Mouse (Mus musculus): ENCODE results near the gene Tesk2.

The Tesk2 gene

DNA sequence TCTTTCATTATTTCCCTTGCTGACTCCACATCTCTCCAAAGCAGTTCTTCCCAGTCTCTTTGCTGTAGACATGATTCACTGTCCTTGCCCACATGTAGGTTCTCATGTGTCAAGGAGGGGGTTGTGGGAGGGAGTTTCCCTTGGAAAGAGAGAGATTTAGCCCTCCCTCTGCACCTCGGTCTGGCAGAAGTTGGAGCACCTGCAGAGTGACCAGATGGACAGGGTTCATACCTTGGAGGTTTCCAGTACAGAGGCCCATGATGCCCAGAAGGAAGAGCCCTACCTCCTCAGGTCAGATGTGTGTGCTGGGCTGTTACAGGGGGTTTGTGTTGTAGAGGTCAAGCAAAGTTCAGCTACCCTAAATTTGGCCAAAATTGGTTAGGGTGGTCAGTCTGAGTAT, 8.2 kb upstream of the Tesk2 start:
- DNase-seq (ENCODE audit: low spot score in 2 of 2), result no peak

DNA sequence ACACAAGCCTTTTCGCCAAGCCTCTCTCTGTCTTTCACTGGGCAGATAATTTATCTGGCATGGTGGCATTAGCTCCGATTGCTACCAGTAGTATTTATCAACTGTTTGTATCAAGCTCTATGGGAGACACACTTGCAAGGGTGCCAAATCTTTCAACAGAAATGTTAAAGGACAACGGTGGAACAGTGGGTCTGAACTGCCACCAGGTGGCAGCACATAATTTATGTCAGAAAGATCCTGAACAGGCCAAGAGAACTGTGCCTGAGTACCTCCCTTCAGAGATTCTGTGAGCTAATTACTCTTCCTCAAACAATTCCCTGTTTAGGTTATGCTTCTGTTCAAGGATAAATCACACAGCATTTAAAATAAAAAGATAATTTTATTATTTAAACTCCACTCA, 1.4 kb upstream of the Tesk2 start:
- peak; percentile 42 to 79 for DNase-seq (ENCODE audit: low spot score in 2 of 2)

DNA sequence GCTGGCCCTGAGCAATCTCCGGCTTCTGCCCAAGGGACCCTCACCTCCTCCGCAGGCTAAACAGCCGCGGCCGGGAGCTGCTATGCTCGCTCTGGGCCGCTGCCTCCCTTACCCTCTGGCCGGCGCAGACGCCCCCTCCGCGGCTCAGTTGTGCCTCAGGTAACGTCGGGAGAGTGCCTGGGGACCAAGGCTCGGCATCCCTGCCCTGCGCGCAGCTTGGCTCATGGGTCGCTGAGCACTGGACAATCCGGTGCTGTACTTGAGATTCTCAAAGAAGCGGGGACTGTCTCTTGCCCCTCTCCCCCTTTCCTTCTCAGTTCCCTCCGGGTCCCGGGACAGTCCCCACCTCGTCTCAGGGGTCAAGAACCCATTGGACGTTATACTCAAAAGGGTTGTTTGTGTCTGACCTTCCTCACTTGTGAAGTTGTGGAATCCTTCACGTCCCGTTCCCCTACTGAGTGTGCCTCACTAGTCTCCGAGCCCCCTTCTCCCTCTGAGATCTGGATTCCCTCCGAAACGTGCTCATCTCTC, 415 bp downstream of the Tesk2 start:
- DNase-seq (ENCODE audit: low spot score in 2 of 2), result no peak

DNA sequence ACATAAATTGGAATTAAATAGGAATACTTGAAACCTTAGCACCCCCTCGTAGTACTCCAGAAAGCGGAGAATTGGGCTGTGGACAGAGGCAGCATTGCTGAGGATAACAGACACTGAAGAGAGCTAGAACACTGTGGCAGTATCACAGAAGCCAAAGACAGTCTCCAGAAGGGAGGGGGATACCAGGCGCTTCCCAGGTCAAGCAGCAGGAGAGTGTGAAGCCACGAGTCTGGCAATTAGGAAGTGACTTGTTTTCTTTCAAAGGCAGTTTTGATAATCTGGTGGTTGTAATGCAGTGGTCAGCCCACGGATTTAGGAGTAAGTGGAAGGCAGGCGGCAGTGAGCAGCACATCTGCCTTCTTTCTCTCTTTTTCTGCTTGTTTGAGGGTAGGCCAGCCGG, 1.5 kb downstream of the Tesk2 start:
- no peak for DNase-seq (ENCODE audit: low spot score in 2 of 2)

- no peak for DNase-seq (ENCODE audit: low spot score in 2 of 2)
Measured at GRCm38 (mm10) chr4:116725444-116725843, 4.7 kb downstream of the Tesk2 start.

- DNase-seq (ENCODE audit: low spot score in 2 of 2), result no peak
Measured at GRCm38 (mm10) chr4:116727401-116727800, 6.7 kb downstream of the Tesk2 start.

DNA sequence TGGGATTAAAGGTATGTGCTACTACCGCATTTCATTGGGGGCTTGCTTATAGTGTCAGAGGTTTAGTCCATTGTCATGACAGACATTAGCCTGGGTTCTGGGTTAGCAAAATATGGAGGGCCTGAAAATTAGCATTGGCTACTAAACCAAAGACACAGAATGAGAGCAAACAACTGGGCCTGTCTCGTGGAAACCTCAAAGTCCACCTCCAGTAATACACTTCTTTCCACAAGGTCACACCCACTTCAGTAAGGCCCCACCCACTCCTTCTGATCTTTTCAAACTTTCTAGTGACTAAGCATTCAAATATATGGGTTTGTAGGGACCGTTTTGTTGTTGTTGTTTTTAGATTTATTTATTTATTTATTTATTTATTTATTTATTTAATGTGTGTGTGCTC, 8.8 kb downstream of the Tesk2 start:
- no peak for DNase-seq (ENCODE audit: low spot score in 2 of 2)

- DNase-seq (ENCODE audit: low spot score in 2 of 2), result no peak
Measured at GRCm38 (mm10) chr4:116731077-116731476, 10.3 kb downstream of the Tesk2 start.

- DNase-seq (ENCODE audit: low spot score in 2 of 2), result no peak
Measured at GRCm38 (mm10) chr4:116732355-116732754, 11.6 kb downstream of the Tesk2 start.

DNA sequence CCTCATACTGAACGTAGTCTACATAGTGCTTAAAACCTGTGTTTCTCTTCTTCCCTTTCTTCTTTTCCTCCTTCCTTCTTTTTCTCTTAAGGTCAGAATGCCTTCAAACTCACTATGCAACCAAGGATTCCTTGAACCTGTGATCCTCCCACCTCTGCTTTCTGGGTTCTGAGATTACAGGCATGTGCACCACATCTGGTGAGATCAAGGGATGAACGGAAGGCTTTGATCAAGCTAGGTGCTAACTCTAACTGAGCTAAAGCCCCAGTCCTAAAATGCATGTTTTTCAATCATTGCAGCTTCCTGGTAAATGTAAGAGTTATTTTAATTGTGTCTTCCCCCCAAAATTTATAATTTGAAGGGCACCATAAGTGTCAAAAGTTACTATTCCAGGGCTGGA, 14.2 kb downstream of the Tesk2 start:
- no peak for DNase-seq (ENCODE audit: low spot score in 2 of 2)

- no peak for DNase-seq (ENCODE audit: low spot score in 2 of 2)
Measured at GRCm38 (mm10) chr4:116738972-116739751, 18.4 kb downstream of the Tesk2 start.

DNA sequence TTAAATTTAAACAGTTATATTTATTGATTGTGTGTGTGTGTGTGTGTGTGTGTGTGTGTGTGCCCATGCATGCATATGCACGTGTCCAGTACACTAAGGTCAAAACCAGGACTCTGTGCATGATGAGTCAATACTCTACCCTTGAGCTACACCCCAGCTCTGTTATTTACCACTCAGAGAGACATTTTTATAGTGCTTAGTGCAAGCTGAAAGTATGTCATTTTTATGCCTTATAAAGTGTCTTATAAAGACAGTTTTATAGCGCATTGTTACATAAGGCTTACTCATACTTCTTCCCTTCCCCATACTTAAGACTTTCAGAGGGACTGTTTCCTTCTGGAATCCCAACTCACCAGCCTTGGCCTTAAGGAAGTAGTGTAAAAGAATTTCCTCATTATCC, 29.0 kb downstream of the Tesk2 start:
- no peak for DNase-seq (ENCODE audit: low spot score in 2 of 2)

DNA sequence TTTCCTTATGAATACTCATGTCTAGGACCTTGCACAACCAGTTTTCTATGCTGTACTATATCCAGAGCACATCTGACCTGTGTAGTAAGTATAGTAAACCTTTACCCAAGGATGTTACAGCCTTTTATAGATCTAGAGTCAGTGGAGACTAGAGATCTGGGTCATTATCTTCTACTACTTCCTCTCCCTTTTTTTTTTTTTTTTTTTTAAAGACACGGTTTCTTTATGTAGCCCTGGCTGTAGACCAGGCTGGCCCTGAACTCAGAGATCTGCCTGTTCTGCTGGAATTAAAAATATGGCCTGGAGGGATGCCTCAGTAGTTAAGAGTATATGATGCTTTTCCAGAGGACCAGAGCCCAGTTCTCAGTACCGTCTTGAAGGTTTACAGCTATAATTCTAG, 41.2 kb downstream of the Tesk2 start:
- DNase-seq (ENCODE audit: low spot score in 2 of 2), result no peak

GRCm38 (mm10) chr4:116764001-116764400, 43.3 kb downstream of the Tesk2 start:
- no peak for DNase-seq (ENCODE audit: low spot score in 2 of 2)

DNA sequence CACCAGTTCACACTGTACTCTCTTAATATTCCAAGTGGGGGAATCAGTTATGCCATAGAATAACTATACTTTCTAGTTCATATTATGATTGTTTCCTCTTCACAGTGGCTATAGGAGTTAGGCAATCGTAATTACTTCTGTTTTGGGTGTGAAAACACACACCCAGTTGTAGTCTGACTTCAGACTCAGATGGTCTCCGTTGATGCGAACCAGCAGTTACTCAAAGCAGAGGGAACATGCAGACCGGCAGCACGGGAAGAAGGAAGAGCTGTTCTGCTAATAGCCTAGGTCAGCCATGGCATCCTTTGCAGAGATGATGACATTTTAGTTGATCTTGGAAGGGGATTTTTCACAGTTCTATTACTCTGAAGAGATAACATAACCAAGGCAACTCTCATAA, 47.8 kb downstream of the Tesk2 start:
- DNase-seq (ENCODE audit: low spot score in 2 of 2), result no peak

GRCm38 (mm10) chr4:116769060-116769459, 48.3 kb downstream of the Tesk2 start:
- no peak for DNase-seq (ENCODE audit: low spot score in 2 of 2)

GRCm38 (mm10) chr4:116776391-116776790, 55.6 kb downstream of the Tesk2 start:
- DNase-seq (ENCODE audit: low spot score in 2 of 2), result no peak

DNA sequence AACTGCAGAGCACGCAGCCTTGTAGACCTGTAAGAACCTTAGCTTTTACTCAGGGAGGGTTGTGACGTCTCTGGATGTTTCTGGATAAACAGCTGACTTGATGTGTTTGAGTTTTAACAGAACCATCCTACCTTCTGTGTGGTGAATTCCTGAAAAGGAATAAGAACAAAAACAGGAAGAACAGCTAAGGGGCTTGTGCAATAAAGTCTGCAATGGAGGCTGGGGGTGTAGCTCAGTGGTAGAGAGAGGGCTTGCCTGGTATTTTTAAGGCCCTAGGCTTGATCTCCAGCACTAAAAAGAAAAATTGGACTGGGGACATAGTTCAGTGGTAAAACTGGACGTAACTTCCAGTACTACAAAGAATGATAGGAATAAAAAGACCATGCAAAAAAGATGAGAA, 56.3 kb downstream of the Tesk2 start:
- DNase-seq (ENCODE audit: low spot score in 2 of 2), result no peak

DNA sequence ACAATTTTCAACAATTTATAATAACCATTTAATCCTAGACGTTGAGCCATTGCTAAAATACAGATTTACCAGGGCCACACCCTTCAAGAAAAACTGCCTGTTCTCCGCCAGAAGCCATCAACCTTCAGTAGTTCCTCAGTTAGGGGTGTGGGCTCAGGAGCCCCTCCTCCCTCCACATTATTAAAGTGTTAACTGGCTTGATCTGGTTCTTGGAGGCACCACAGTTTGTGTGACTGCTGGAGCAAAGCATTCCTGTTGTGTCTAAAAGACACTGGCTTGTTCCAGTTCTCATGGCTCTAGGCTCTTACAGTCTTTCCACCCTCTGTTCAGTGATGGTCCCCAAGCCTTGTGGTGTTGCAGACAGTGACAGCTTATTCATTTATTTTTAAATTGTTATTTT, 59.8 kb downstream of the Tesk2 start:
- no peak for DNase-seq (ENCODE audit: low spot score in 2 of 2)

DNA sequence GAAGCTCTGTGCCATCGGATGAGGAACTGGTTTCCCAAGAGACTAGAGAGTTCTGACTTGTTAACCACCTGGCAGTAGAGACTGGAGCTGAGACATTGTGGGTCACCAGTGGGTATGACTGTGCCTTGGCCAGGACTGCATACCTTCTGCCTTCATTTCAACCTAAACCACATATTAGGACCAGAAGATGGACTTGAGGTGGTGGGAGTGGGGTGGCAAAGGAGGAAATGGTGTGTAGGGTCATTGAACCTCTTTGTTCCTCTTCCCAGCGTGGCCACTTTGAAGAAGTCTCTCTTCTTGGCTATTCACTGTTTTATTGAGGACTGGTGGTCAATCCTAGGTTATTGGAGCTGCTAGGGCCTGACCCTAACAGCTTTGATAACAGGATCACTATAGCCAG, 60.6 kb downstream of the Tesk2 start:
- DNase-seq (ENCODE audit: low spot score in 2 of 2), result no peak

GRCm38 (mm10) chr4:116782171-116782570, 61.4 kb downstream of the Tesk2 start:
- no peak for DNase-seq (ENCODE audit: low spot score in 2 of 2)

- DNase-seq (ENCODE audit: low spot score in 2 of 2), result no peak
Measured at GRCm38 (mm10) chr4:116786587-116786986, 65.8 kb downstream of the Tesk2 start.

DNA sequence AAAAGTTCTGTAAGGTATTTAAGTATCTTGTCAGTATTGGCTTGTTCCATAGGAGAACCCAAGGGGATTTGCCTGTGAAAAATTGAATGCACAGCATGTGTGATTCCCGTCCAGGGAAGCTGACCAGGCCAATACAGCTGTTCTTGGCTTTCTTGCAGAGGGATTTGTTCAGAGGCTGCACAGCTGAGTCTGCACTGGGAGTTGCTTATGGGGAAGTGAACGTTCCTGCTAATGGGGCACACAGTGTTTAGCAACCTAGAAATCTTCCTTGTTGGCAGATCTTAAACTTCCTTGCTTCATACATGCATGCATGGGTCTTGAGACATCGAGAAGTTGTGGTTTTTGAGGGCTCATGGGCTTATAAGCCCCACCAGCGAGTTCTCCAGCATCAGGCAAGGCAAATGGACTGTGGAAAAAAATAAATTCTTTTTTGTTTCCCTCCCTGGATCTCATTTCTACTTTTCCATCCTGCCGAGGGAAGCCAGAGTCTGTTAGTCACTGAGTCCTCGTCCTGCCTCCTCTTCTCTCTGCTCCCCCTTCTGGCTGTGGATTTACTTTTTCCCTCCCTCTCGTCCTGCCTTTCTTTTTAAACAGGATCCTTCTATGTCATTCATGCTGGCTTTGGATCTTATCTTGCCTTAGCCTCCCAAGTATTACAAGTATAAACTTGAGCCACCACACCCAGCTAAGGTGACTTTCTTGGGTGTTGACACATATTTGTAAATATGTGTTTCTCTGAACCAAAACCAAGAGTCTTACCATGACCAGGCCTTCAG, 67.4 kb downstream of the Tesk2 start:
- DNase-seq (ENCODE audit: low spot score in 2 of 2), result no peak

Data from spleen, postnatal 10 days (tissue).